Mouse (Mus musculus) gastrocnemius, postnatal 4 days (tissue): Measurements from ENCODE around the gene Ankrd17. TPM values are rescaled to one million over a fixed set of nuclear protein-coding genes. Genes with fewer than 3 reads are reported as not detected.

Experiments used
- DNase-seq, 2 experiments: peaks; one replicate each; pipeline ENCODE4 v3.0.0; 2021 to 2022; ENCODE audit warnings: low spot score in 2 of 2, mixed read lengths in 2 of 2
- long read RNA-seq, 2 experiments: library from polyadenylated mRNA; stranded (forward); transcript quantifications; one replicate each; pipeline ENCODE4 v2.0.0; 2021
- total RNA-seq, 2 experiments: library from RNA; stranded (reverse); gene quantifications; 2 replicates each; pipeline ENCODE4 v1.2.3; 2021

Gene Ankrd17
- total RNA-seq, result 10 to 100 TPM; 78.9 to 85.1 TPM
- long read RNA-seq, experiment 1, full-length matches to known transcripts, result 2 of 16 reads
- long read RNA-seq, experiment 1, partial matches to known transcripts, result 12 of 16 reads
- long read RNA-seq, experiment 1, other reads (novel, unspliced or antisense), result 2 of 16 reads
- long read RNA-seq, experiment 2, full-length matches to known transcripts, result 2 of 19 reads
- long read RNA-seq, experiment 2, partial matches to known transcripts, result 13 of 19 reads
- long read RNA-seq, experiment 2, other reads (novel, unspliced or antisense), result 4 of 19 reads

GRCm38 (mm10) chr5:90366121-90367066 lies at the start of gene Ankrd17:
Ankrd17 (minus strand) TSS chr5:90366577.
- DNase-seq, result peak; percentile 87 to 91

- no peak for DNase-seq
Observed at GRCm38 (mm10) chr5:90414925-90415295, 48.5 kb upstream of the Ankrd17 start.

DNA sequence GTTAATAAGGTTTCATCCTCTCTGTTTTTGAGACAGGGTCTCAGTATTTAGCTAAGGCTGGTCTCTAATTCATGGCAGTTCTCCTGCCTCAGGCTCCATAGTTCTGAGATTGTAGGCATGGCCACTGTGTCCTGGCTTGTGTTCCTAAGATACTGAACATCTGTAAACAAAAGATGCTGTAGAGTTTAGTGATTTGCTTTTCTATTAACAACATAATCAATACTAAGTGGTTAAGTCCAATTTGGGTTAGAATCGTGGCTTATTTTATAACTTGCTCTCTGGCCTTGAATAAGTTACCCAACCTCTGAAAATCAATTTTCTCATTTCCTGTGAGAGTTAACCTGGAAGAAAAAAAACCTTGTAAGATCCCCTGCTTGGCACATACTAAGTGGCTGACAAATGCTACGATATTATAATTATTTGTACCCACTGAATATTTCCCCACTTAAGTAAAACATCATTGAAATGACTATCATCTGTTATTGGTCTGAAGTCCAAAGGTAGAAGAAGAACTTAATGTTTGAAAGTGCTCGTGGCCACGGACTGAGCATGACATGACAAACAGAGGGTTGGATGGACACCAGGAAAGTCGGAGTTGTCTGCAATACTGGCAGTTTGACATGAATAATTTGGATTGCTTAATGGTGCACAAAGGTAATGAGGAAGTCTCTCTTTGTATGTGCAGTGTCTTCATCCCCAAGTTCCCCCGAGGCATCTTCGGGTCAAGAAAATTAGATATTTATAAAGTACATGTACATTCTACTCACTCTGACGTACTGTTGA lies 48.0 kb upstream of the Ankrd17 start:
- DNase-seq, result no peak

GRCm38 (mm10) chr5:90405210-90405609 lies 38.8 kb upstream of the Ankrd17 start:
- DNase-seq, result no peak

DNA sequence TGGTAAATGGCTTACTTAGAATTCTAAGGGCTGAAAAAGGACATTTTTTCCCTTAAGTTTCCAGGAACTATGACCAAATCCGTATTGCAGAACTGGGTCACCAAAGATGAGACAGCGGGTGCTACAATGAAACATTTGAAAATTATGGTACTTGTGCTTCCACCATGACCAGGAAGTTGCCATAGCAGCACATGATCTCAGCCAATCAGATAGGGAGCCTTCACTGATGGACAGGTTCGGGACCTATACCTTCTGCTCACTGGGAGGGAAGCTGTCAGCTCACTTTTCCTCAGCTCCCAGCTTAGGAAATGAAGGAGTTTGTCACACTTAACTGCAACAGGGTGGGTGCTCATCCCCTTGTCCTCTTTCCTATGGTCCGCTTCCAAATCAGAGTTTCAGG lies 30.4 kb upstream of the Ankrd17 start:
- DNase-seq, result no peak

DNA sequence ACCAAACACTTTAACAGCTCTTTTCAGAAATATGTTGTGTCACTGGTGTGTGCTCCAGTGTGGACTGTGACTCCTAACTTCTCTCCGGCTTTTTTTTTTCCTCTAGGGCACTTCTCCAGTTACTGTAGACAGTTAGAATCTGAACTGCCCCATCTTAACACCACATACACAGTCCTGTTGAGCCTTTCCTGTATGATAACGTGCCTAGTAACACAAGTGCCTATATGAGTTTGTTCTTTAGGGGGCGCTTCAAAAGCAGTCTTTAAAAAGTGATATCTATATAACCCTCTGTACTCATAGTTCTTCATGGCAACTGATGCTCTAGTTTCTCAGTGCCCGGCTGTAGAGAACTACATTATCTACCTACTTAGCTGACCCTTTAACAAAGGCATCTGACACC lies 27.9 kb upstream of the Ankrd17 start:
- DNase-seq, result no peak

GRCm38 (mm10) chr5:90393764-90394163 lies 27.4 kb upstream of the Ankrd17 start:
- DNase-seq, result no peak

- no peak for DNase-seq
Observed at GRCm38 (mm10) chr5:90383080-90383479, 16.7 kb upstream of the Ankrd17 start.

DNA sequence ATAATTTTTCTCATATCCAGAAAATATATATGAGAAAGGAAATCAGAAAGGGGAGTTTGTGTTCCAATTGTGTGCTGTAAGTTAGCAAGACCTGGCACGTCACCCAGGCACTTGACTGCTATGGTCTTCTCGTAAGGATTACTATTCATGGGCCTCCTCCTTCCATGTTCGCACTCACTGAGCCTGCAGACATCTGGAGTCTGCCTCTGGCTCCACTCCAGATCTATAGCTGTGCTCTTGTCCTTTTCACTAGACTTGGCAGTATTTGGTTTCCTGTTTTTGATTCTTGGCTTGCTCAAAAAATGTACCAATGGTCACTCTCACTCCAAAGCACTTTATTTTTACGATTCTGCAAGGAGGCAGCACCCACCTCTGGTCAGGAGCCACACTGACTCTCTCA lies 15.1 kb upstream of the Ankrd17 start:
- no peak for DNase-seq

DNA sequence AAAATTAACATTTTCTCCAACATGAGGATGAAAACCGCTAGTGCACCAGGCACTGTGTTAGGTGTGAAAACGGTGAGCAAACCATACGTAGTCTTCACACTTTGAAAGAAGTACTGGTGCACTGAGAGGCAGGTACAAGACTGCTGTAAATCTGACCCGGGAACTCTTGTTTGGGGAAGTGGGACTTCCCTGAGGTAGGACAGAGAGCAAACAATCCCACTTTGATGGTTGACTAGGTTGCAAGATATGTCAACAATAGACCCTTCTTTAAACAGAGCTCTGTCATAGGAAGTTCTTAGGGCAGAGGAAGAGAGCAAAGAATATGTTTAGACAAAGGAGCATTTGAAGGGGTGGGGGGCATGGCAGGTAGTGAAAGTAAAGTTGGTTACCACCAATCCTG lies 7.3 kb upstream of the Ankrd17 start:
- no peak for DNase-seq

- DNase-seq, result no peak
Observed at GRCm38 (mm10) chr5:90370401-90370800, 4.0 kb upstream of the Ankrd17 start.

DNA sequence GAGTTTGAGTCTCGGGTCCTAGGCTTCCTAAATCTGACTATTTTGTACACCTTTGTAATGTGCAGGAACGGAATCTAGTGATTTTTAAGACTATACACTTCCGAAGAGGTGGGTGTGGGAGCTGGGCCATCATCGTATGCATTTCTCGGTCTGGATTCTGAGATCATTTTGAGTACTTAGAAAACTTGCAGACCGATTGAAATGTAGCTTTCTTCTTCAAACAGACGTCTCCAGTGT lies 608 bp upstream of the Ankrd17 start, which contains the start of gene Gm9958:
Gene Gm9958 (plus strand): TSS at position 138 of the 237 bp plus-strand sequence.
- DNase-seq, result no peak

- peak; percentile 33 to 50 for DNase-seq
Observed at GRCm38 (mm10) chr5:90365141-90365951, 1.0 kb downstream of the Ankrd17 start.

DNA sequence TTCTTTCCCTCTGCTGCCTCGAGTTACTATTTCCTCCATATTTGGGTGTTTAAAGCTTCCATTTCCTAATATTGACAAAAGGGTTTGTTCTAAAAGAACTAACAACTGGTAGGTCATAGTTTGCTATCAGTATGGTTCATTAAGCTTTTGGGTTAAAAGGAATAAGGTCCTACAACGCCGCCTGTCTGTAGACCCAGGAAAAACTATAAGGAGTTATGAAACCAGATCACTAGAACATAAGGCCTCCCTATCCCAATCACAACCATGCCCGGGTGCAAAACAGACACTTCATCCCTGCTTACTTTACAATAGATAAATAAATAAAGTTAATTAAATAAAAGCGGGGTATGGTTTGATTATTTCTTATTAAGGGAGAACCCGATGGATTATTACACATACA lies 1.9 kb downstream of the Ankrd17 start:
- DNase-seq, result peak; percentile 27 to 66

GRCm38 (mm10) chr5:90355824-90356223 lies 10.6 kb downstream of the Ankrd17 start:
- DNase-seq, result no peak

- no peak for DNase-seq
Observed at GRCm38 (mm10) chr5:90353552-90354317, 12.6 kb downstream of the Ankrd17 start.

GRCm38 (mm10) chr5:90346877-90347276 lies 19.5 kb downstream of the Ankrd17 start:
- no peak for DNase-seq

DNA sequence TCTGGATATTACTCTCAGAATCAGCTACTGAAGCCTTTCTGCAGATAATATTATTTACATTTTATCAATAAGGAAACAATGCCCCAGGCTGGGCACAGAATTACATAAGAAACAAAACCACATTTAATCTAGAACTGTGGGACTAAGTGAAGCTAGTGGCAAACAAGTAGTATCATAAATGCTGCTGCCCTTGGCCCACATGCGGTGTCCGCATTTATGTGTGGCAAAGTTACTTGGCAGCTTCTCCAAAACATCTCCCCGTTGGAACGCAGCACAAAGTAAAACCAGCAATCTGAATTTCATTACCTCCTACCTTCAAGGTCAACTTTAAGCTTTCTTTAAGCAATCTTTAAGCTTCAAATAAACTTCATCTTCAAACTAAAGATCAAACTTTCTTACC lies 25.5 kb downstream of the Ankrd17 start:
- no peak for DNase-seq

GRCm38 (mm10) chr5:90339953-90340343 lies 26.4 kb downstream of the Ankrd17 start:
- no peak for DNase-seq
